Mouse (Mus musculus) neural tube, embryonic 14.5 days (tissue): ENCODE data around the gene Smn1. TPM values are rescaled to one million over a fixed set of nuclear protein-coding genes. Genes with fewer than 3 reads are reported as not detected.
"Not testable (repeated sequence)": the region's sequence is repeated elsewhere in the genome, so short reads cannot be mapped to it uniquely, and the experiment has no call there.

Source experiments
- ATAC-seq: fragments of 200-750 bp; cut with Nextera tagmentation; 2 replicates; pipeline ENCODE4 v1.8.0; 2017; ENCODE audit warnings: low read depth, mild to moderate bottlenecking, moderate TSS enrichment, moderate library complexity
- H3K27ac ChIP-seq: fragments of 300-500 bp; sonication (generic); 2 replicates; pipeline ENCODE4 v1.5.1; 2014; ENCODE audit warnings: low read depth, mild to moderate bottlenecking, control low read depth, low read length, moderate library complexity, mixed read lengths
- H3K27me3 ChIP-seq: fragments of 300-500 bp; sonication (generic); 2 replicates; pipeline ENCODE4 v1.6.1; 2014; ENCODE audit warnings: low read length; ENCODE audit not compliant: control insufficient read depth, insufficient read depth
- H3K36me3 ChIP-seq: fragments of 300-500 bp; sonication (generic); 2 replicates; pipeline ENCODE4 v1.6.1; 2014; ENCODE audit warnings: low read length, mixed read lengths; ENCODE audit not compliant: control insufficient read depth, insufficient read depth
- H3K4me1 ChIP-seq: fragments of 300-500 bp; sonication (generic); 2 replicates; pipeline ENCODE4 v1.6.1; 2014; ENCODE audit warnings: low read length; ENCODE audit not compliant: control insufficient read depth, insufficient read depth
- H3K4me2 ChIP-seq: fragments of 300-500 bp; sonication (generic); 2 replicates; pipeline ENCODE4 v1.6.1; 2014; ENCODE audit warnings: mild to moderate bottlenecking, low read depth, low read length, control low read depth
- H3K4me3 ChIP-seq: fragments of 300-500 bp; sonication (generic); 2 replicates; pipeline ENCODE4 v1.5.1; 2014; ENCODE audit warnings: low read depth, low read length, control low read depth, mixed read lengths
- H3K9ac ChIP-seq: fragments of 300-500 bp; sonication (generic); replicated peaks from 2 replicates; pipeline ENCODE4 v1.6.1; 2014; ENCODE audit warnings: low read depth, mild to moderate bottlenecking, control low read depth, low read length, mixed read lengths
- H3K9me3 ChIP-seq: fragments of 300-500 bp; sonication (generic); 2 replicates; pipeline ENCODE4 v1.6.1; 2016; ENCODE audit warnings: low read length; ENCODE audit not compliant: control insufficient read depth
- WGBS: fragments of 180-500 bp; shearing (Covaris S2); extraction: QIAGEN DNeasy Blood & Tissue Kit; methylation state at CpG from one replicate; pipeline ENCODE4 v1.1.7; 2014; 5-methylcytosine and 5-hydroxymethylcytosine counted together
- polyA plus RNA-seq: library from polyadenylated mRNA; unstranded; fragments of >200 nt; fragmentation: Nextera tagmentation; extraction: Ambion mirVana; gene quantifications from 2 replicates; pipeline ENCODE4 v1.2.1, GENCODE M21; 2014

Smn1 gene
- polyA plus RNA-seq, 1 experiment from 2014 or later: 49.8 TPM

DNA sequence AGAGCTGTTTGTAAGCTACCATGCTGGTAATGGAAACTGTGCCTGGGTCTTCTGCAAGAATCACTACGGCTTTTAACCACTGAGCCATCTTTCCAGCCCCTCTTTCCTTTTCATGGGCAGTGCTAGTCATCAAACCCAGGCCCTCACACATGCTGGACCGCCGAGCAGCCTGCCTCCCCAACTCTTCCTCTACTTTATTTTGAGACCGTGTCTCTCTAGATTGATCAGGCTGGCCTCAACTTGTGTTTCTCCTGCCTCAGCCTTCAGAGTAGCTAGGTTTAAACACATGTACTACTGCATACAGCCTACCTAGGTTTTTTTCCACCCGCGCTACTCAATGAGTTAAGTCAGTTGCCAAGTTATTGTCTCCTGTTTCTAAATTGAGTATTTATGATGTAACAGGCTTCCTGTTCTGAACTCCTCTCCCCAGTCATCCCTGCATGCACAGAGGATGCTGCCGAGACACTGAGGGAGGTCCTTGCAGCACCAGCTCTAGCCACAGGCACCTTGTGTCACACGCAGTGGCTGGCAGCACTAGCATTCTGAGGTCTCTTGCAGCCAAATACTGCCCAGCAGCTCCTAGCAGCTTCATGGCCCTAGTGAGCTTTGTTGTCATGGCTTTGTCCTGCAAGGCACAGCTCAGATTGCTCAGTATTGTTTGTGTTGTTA is 17.1 kb downstream of the Smn1 start:
- Histone ChIP-seq H3K4me3 (no peak overlapping the region), H3K27me3 (no peaks in the 10 kb centered on the region), H3K36me3 (peaks cover 11% of the 10 kb centered on the region), H3K4me1 (no peaks in the 10 kb centered on the region), H3K27ac (no peak overlapping the region), H3K9ac (no peak overlapping the region), H3K4me2 (no peak overlapping the region), H3K9me3 (no peaks in the 10 kb centered on the region)
- ATAC-seq: no peak
- 87% methylated on average over 8 of the region's 8 CpGs for WGBS

DNA sequence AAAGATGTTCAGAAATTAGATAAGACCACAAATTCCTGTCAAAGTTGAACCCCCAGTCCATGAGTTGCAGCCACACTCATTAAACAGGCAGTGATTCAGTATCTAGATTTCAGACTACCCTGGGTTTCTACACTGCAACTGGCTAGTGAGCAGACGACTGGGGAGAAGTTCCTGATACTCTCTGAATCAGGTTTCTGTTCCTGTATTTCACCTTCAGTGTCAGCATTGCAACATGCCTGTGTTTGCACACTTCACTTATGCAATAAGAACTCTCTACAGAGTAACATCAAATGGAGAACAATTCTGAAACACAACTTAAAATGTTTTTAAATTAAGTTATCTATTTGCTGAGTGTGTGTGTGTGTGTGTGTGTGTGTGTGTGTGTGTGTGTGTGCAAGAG is 28.0 kb downstream of the Smn1 start:
- H3K36me3 ChIP-seq: no peaks in the 10 kb centered on the region
- no peak overlapping the region for H3K4me3 ChIP-seq
- no peaks in the 10 kb centered on the region for H3K9me3 ChIP-seq
- H3K27ac ChIP-seq: no peak overlapping the region
- WGBS: 50% methylated on average over 1 of the region's 1 CpGs
- no peaks in the 10 kb centered on the region for H3K4me1 ChIP-seq
- no peak overlapping the region for H3K4me2 ChIP-seq
- no peaks in the 10 kb centered on the region for H3K27me3 ChIP-seq
- no peak overlapping the region for H3K9ac ChIP-seq
- ATAC-seq: no peak

DNA sequence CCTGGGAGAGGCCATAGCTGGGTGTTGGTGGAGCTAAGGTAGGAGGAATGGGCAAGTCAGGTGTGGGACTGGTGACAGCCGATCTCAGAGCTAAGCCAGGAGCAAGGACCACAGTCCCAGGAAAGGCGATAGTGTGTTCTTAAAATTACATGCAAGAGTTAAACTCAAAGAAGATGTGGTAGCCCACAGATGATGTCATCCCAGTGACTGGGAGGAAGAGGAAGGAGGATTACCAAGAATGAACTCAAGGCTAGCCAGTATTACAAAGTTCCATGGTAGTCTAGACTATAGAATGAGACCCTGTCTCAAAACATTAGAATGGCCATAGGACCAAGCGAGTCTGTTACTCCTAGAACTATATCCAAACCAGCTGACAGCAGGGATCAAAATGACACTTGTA is 32.0 kb downstream of the Smn1 start:
- ATAC-seq: no peak
- Histone ChIP-seq H3K36me3 (no peaks in the 10 kb centered on the region), H3K9ac (no peak overlapping the region), H3K4me3 (no peak overlapping the region), H3K27me3 (no peaks in the 10 kb centered on the region), H3K4me1 (no peaks in the 10 kb centered on the region), H3K9me3 (no peaks in the 10 kb centered on the region), H3K4me2 (no peak overlapping the region), H3K27ac (no peak overlapping the region)
- 91% methylated on average over 3 of the region's 3 CpGs for WGBS

DNA sequence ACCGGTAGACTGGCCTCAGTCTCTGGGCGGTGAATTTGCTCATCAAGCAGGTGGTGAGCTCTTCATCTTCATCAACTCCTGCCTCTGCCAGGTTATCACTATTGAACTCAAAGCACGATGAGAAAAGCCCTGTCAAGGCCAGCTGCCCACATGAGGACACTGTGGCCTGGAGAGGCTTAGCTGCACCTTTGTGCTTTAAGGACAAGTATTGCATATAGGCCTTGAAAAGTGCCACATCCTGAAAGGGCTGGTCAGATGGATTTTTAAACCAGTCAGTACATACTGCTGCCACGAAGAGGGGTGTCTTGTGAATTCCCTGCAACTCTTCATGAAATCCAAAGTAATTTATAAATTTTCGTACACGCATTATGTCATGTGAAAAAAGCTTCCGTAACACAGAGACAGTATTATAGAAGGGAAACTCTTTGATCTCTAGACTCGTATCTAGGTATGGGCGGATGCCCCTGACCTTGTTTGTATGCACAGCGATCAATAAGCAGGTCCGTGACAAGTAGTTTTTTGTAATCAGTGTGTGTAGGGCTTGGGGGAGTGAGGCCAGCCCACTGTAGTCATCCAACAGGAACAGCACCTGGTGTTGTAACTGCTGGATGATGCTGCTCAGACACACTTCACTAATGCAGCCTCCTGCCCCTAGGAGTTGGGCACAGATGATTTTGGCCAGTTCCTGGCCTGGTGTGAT is 36.7 kb downstream of the Smn1 start:
- H3K27ac ChIP-seq, H3K4me2 ChIP-seq, H3K9me3 ChIP-seq, H3K27me3 ChIP-seq, ATAC-seq, H3K4me3 ChIP-seq, H3K9ac ChIP-seq, H3K4me1 ChIP-seq, H3K36me3 ChIP-seq: not testable (repeated sequence)
- WGBS: 87% methylated on average over 11 of the region's 11 CpGs

DNA sequence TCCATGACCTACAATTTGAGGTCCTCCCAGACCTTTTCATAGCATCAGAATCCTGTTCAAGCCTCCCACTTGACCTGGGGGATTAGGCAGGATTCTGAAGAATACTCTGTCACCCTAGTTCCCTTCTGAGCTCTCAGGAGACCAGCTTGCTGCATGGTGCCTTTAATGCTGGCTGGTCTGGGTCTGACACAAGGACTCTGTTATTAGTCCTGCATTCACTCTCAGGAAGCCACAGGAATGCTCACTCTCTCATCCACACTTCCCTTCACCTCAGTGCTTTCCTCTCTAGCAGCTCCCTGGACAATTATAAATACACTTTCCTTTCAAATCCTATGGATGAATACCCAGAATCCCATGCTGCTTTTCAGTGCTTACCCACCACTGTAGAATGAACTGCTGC is 37.8 kb downstream of the Smn1 start:
- H3K4me1 ChIP-seq, ATAC-seq, H3K4me3 ChIP-seq, H3K27ac ChIP-seq, H3K27me3 ChIP-seq, H3K36me3 ChIP-seq, H3K4me2 ChIP-seq, H3K9ac ChIP-seq, H3K9me3 ChIP-seq: not testable (repeated sequence)

DNA sequence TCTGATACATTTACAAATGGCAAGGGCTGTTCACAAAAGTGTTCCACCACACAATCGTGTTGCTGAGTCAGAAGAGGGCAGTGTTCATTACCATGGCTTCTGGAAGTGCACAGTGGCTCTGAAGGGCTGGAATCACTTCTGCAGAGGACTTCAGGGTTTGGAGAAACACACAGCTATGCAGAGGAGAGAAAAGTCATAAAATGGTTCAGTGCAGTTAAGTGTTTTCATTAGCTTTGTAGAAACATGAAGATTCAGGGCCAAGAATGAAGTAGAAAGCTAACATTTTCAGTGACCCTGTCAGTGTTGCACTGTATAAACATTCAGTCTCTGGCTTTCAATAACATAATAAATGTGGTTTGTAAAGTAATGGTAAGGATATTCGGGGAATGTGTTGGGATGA is 41.7 kb downstream of the Smn1 start:
- not testable (repeated sequence) for H3K4me1 ChIP-seq, H3K4me2 ChIP-seq, H3K27me3 ChIP-seq, H3K9me3 ChIP-seq, H3K36me3 ChIP-seq, ATAC-seq, H3K9ac ChIP-seq, H3K4me3 ChIP-seq, H3K27ac ChIP-seq
- WGBS: 78% methylated on average over 2 of the region's 2 CpGs

DNA sequence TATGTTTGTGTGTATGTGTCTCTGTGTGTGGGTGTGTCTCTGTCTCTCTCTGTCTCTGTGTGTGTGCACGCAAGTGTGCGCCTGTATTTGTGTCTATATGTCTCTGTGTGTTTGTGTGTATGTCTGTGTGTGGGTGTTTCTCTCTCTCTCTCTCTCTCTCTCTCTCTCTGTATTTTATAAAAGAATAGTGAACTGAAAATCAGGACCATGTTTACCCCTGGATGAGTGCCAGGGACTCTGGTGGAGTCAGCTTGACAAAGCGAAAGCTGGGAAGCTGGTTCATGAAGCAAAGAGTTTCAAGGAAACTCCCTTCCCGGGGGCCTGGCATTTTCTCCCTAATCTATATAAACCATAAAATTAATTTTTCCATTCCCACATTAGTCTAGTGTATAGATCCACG is 49.7 kb downstream of the Smn1 start:
- not testable (repeated sequence) for H3K36me3 ChIP-seq, H3K4me1 ChIP-seq, ATAC-seq, H3K27ac ChIP-seq, H3K27me3 ChIP-seq, H3K9ac ChIP-seq, H3K4me2 ChIP-seq, H3K9me3 ChIP-seq, H3K4me3 ChIP-seq
- WGBS: 92% methylated on average over 3 of the region's 5 CpGs

DNA sequence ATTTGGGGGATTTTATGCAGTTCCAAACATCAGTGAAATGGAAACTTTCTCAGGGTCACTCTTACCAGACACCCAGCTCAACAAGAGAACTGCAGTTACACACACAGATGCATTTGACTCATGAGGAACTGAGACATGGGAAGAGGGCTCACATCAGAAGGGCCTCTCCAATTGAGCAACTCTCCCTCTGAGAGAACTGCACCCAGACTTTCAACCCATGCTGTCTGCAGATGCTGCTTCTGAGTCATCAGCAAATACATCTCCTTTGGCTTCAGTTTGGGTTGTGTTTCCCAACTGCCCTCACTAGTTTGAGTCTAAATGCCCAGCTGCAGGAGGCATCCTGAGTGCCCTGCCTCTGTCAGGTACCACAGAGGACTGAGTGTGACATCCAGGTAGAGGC is 58.5 kb downstream of the Smn1 start:
- H3K4me2 ChIP-seq, H3K9ac ChIP-seq, H3K4me1 ChIP-seq, H3K4me3 ChIP-seq, H3K27ac ChIP-seq, ATAC-seq, H3K36me3 ChIP-seq, H3K27me3 ChIP-seq, H3K9me3 ChIP-seq: not testable (repeated sequence)
